Mouse (Mus musculus): ENCODE measurements around the gene Rgs6.

Gene Rgs6

GRCm38 (mm10) chr12:82978275-82978674 is 390.2 kb downstream of the Rgs6 start:
- DNase-seq (ENCODE audit: low spot score): no peak

GRCm38 (mm10) chr12:82982716-82983115 is 394.6 kb downstream of the Rgs6 start:
- no peak for DNase-seq (ENCODE audit: low spot score)

GRCm38 (mm10) chr12:82985300-82985699 is 397.2 kb downstream of the Rgs6 start:
- no peak for DNase-seq (ENCODE audit: low spot score)

GRCm38 (mm10) chr12:82987661-82988060 is 399.6 kb downstream of the Rgs6 start:
- no peak for DNase-seq (ENCODE audit: low spot score)

GRCm38 (mm10) chr12:82993905-82994304 is 405.8 kb downstream of the Rgs6 start:
- no peak for DNase-seq (ENCODE audit: low spot score)

GRCm38 (mm10) chr12:82996775-82997174 is 408.7 kb downstream of the Rgs6 start:
- DNase-seq (ENCODE audit: low spot score): no peak

GRCm38 (mm10) chr12:82998682-82999332 is 410.7 kb downstream of the Rgs6 start:
- DNase-seq (ENCODE audit: low spot score): no peak

- DNase-seq (ENCODE audit: low spot score): no peak
These were observed 411.4 kb downstream of the Rgs6 start for GRCm38 (mm10) chr12:82999333-83000032.

- DNase-seq (ENCODE audit: low spot score): no peak
These were observed 412.0 kb downstream of the Rgs6 start for GRCm38 (mm10) chr12:83000033-83000570.

- no peak for DNase-seq (ENCODE audit: low spot score)
These were observed 412.9 kb downstream of the Rgs6 start for GRCm38 (mm10) chr12:83000957-83001356.

- no peak for DNase-seq (ENCODE audit: low spot score)
These were observed 416.1 kb downstream of the Rgs6 start for GRCm38 (mm10) chr12:83004014-83004682.

- DNase-seq (ENCODE audit: low spot score): no peak
These were observed 423.0 kb downstream of the Rgs6 start for GRCm38 (mm10) chr12:83011056-83011565.

GRCm38 (mm10) chr12:83013918-83014691 is 426.0 kb downstream of the Rgs6 start:
- DNase-seq (ENCODE audit: low spot score): no peak

GRCm38 (mm10) chr12:83014848-83015247 is 426.8 kb downstream of the Rgs6 start:
- DNase-seq (ENCODE audit: low spot score): no peak

- DNase-seq (ENCODE audit: low spot score): no peak
These were observed 427.3 kb downstream of the Rgs6 start for GRCm38 (mm10) chr12:83015366-83015765.

- no peak for DNase-seq (ENCODE audit: low spot score)
These were observed 428.4 kb downstream of the Rgs6 start for GRCm38 (mm10) chr12:83016486-83016885.

- peak; percentile 88 for DNase-seq (ENCODE audit: low spot score)
These were observed 429.9 kb downstream of the Rgs6 start for GRCm38 (mm10) chr12:83018005-83018404.

GRCm38 (mm10) chr12:83026985-83027384 is 438.9 kb downstream of the Rgs6 start:
- DNase-seq (ENCODE audit: low spot score): no peak

GRCm38 (mm10) chr12:83033171-83033835 is 445.2 kb downstream of the Rgs6 start:
- DNase-seq (ENCODE audit: low spot score): no peak

- no peak for DNase-seq (ENCODE audit: low spot score)
These were observed 446.9 kb downstream of the Rgs6 start for GRCm38 (mm10) chr12:83034859-83035569.
